Mouse (Mus musculus) liver (tissue): Measurements from ENCODE around the gene Pik3c2b.
A peak's percentile ranks its signal among the peaks of the same experiment; 100 is the strongest.

Source experiments
- DNase-seq: peaks from one replicate; pipeline ENCODE4 v3.0.0-alpha.2; 2020; ENCODE audit warnings: mixed read lengths

Gene Pik3c2b

GRCm38 (mm10) chr1:133100980-133101798 is 55.7 kb downstream of the Pik3c2b start:
- peak; percentile 79 for DNase-seq

DNA sequence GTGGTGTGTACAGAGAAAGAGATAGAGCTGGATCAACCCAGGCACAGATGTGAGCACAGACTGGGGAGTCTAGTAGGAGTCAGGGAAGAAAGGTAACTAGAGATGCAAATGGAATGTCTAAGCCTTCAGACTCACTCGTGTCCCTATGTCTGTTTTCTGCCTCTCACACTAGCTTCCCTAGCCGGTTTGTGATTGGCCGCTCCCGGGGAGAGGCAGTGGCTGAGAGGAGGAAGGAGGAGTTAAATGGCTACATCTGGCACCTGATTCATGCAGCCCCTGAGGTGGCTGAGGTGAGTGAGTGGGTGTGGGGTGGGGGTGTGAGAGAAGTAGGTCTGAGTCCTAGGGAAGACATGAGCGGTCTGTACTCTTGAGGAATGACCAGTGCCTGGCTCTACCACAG is 56.6 kb downstream of the Pik3c2b start:
- DNase-seq: no peak

DNA sequence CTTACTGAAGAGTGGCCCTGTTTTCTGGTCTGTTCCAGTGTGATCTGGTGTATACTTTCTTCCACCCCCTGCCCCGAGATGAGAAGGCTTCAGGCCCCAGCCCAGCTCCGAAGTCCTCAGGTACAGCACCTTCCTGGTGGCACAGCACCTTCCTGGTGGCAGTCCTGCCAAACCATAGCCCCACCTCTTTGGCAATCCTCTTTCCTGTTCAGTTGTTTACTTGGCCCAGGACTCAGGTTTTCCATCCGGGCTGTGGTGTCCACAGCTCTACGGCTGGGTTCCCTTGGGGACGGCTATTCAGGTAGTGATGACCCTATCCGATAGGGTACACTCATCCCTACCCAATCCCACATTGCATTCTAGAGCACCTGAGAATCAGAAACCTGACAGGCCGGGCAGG is 57.8 kb downstream of the Pik3c2b start:
- DNase-seq: no peak

GRCm38 (mm10) chr1:133103871-133104270 is 58.4 kb downstream of the Pik3c2b start:
- DNase-seq: no peak

DNA sequence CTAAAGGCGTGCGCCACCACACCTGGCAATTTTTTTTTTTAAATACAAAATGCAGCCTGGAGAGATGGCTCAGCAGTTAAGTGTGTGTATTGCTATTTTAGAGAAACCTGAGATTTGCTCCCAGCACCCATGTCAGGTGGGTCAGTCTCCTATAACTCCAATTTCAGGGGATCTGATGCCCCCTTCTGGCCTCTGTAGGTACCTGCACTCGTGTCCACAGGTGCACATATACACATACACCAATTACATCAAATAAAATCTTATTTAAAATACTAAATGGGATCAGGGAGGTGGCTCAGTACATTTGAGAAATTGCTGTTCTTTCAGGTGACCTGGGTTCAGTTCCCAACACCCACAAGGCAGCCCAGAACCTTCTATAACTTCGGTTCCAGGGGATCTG is 70.6 kb downstream of the Pik3c2b start:
- DNase-seq: no peak

GRCm38 (mm10) chr1:133118127-133118526 is 72.7 kb downstream of the Pik3c2b start:
- DNase-seq: peak; percentile 54

- DNase-seq: peak; percentile 59
These were observed 73.4 kb downstream of the Pik3c2b start for GRCm38 (mm10) chr1:133118844-133119243.

GRCm38 (mm10) chr1:133119931-133120712 is 74.7 kb downstream of the Pik3c2b start:
- no peak for DNase-seq

GRCm38 (mm10) chr1:133121246-133121645 is 75.8 kb downstream of the Pik3c2b start:
- no peak for DNase-seq

DNA sequence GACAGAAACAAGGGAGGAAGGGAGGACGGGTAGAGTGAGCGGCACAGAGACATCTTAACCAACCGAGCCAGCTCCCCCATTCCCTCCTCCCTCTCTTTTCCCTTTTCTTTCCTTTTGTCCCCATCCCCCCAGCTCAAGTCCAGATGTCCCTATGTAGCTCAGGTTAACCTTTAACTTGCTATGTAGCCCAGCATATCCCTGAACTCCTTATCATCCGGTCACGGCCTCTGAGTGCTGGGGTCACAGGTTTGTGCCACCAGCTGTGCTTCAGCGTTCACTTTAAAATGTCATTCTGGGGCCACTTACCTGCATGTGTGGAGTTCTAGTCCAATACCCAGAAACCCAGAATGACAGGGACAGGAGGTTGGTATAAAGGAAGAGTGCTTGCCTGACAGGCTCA is 78.7 kb downstream of the Pik3c2b start:
- DNase-seq: peak; percentile 30

DNA sequence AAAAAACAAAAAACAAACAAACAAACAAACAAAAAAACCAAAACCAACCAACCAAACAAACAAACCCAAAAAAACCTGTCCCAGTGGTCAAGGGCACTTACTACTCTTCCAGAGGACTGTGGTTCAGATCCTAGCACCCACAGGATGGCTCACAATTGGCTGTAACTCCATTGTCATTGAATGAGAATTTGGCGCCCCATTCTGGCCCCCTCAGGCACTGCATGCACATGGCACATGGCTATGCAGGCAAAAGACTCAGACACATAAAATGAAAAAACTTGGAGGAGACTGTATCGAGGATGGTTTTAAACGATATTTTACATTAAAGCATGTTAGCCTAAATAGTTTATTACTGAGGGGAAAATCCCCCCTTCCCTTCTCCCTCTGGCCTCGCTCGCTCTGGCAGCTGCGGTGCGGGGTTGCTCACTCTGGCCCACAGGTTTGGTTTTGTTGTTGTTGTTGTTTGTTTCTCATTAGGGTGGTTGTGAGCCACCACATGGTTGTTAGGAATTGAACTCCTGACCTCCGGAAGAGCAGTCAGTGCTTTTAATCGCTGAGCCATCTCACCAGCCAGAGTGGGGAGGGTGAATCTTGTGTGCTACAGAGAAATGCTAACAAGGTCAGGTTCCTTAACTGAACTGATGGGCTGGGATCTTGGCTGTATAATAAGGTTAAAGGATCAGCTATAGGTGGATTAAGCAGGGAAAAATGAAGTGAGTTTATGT is 80.3 kb downstream of the Pik3c2b start:
- peak; percentile 32 for DNase-seq

DNA sequence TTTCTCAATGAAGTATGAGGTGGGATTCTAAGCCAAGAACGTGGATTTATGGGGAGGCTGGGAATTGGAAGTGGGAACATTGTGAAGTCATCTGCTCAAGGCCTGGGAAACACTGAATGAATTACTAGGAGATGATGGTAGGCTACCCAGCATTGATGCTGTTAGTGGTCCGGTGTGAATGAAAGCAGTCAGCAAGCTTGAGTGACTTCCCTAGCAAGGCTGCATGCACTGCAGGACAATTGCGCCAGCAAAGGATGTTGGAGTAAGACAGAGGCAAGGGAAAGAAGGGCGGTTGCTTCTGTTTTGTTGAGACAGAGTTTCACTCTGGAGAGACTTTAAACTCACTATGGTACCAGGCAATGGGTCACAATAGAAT is 80.9 kb downstream of the Pik3c2b start:
- no peak for DNase-seq

DNA sequence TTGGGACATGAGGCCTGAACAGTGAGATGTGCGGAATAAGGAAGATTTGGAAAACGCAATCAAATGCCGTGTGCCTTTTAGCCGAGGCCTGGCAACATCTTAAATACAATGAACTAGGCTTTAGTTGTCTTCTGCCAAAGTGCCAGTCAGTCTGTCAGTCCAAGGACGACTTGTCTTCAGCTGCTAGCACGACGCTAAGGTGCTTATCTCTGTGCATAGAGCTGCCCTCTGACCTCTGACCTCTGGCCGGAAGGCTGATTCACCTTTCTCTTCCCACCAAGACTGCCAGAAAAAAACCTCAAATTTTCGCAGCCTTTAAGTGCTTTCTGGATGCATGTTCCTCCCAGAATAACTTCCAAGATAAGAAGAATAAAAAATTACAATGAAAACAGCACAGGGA is 81.9 kb downstream of the Pik3c2b start:
- no peak for DNase-seq

- DNase-seq: peak; percentile 44
These were observed 84.2 kb downstream of the Pik3c2b start for GRCm38 (mm10) chr1:133129471-133130221.

GRCm38 (mm10) chr1:133130638-133131560 is 85.4 kb downstream of the Pik3c2b start, which contains the start of gene Ppp1r15b:
TSS of gene Ppp1r15b (plus strand) at chr1:133131143.
- DNase-seq: peak; percentile 99

DNA sequence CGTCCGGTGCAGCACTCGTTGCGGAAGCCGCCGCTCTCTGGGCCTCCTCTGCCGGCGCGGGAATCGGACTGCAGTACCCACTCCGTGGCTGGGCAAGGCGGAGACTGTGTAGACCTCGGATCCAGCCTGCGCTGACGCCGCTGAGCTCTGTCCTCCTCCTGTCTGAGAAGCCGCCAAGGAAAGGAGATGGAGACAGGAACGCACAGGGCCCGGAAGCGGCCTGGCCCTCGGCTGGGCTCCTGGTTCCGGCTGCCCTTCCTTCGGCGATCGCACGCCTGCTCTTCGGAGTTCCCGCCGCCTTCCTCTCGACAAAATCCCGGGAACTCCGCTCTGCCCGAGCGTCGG is 86.1 kb downstream of the Pik3c2b start:
- DNase-seq: no peak

DNA sequence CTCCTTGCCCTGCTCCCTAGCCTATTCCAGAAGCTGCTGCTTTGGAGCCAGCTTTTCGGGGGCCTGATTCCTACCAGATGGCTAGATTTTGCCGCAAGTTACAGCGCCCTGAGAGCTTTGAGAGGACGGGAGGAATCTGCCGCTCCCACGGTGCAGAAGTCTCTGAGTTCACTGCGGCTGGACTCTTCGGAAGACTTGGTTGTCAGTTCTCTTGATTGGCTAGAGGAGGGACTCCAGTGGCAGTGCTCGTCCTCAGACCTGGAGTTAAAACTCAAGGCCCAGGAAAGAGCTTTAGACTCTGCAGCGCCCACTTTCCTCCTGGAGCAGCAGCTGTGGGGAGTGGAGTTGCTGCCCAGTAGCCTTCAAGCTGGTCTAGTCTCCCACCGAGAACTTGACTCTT is 86.5 kb downstream of the Pik3c2b start:
- DNase-seq: peak; percentile 43

GRCm38 (mm10) chr1:133132388-133133326 is 87.2 kb downstream of the Pik3c2b start:
- peak; percentile 49 for DNase-seq

GRCm38 (mm10) chr1:133133425-133133824 is 88.0 kb downstream of the Pik3c2b start:
- peak; percentile 70 for DNase-seq

DNA sequence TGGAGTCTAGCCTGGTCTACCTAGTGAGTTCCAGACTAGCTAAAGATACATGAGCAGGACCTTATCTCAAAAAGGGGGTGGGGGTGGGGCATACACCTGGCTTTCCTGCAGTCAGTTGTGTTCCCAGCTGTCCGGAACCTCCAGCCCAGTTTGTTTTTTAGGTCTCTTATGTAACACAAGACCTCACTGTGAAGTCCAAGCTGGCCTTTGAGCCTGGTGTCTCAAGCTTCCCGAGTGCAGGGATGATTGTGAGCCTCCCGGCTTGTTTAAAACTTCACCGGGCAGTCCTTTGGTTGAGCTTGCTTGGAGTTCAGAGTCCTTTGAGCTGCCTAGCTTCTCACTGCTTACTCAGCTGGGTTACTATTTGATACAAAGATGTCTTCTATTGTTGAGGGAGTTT is 88.6 kb downstream of the Pik3c2b start:
- peak; percentile 63 for DNase-seq
